Comparison of ENCODE assay signal across 8 mouse cellular contexts in genomic region chr2:118896914-118897291, GRCm38 (mm10). TPM values are rescaled to one million over a fixed set of nuclear protein-coding genes. Genes with fewer than 3 reads are reported as not detected.
DNase-seq lines count a peak whose midpoint lies in the region; ATAC-seq and TF ChIP-seq lines count a peak whose summit lies in the region.

No protein-coding gene starts in this region.

- ATAC-seq in kidney, embryonic 14.5 days (ENCODE audit: low FRiP score, low TSS enrichment): no peak
- no peak for ATAC-seq in heart, postnatal 0 days (ENCODE audit: insufficient read depth, low read depth)

- H3K9ac ChIP-seq in kidney, embryonic 14.5 days (ENCODE audit: low read depth, low read length): no peak overlapping the region
- H3K9ac ChIP-seq in heart, postnatal 0 days (replicated peaks; ENCODE audit: low read depth, low read length): peak overlapping the region; percentile 15; the same call in 1 of the 2 replicates

- no peak overlapping the region for H3K27ac ChIP-seq in kidney, embryonic 14.5 days (ENCODE audit: low read depth, low read length)
- H3K27ac ChIP-seq in heart, postnatal 0 days (ENCODE audit: low read depth): no peak overlapping the region
- H3K27ac ChIP-seq in macrophage: no peak overlapping the region

- under 1% methylated on average over 13 of the region's 13 CpGs for WGBS in kidney, embryonic 14.5 days
- 1% methylated on average over 13 of the region's 13 CpGs for WGBS in heart, postnatal 0 days
- 5% methylated on average over 13 of the region's 13 CpGs for WGBS in macrophage (ENCODE audit: missing documents)

- H3K4me3 ChIP-seq in kidney, embryonic 14.5 days (ENCODE audit: low read length): peak overlapping the region; percentile 48
- H3K4me3 ChIP-seq in heart, postnatal 0 days (ENCODE audit: low read depth, low read length): peak overlapping the region; percentile 60
- H3K4me3 ChIP-seq in macrophage (ENCODE audit: inconsistent target): peak overlapping the region; percentile 41

- no peaks in the 10 kb centered on the region for H3K79me2 ChIP-seq in macrophage (ENCODE audit: inconsistent target)

- peaks cover 21% of the 10 kb centered on the region for H3K4me1 ChIP-seq in kidney, embryonic 14.5 days (ENCODE audit: control insufficient read depth, insufficient read depth, low read length)
- H3K4me1 ChIP-seq in heart, postnatal 0 days (ENCODE audit: control insufficient read depth, insufficient read depth): peaks cover 17% of the 10 kb centered on the region

- TF ChIP-seq EP300 in heart, postnatal 0 days (IDR thresholded peaks at IDR 0.05; ENCODE audit: low read depth): no peak

- no peak for TF ChIP-seq CTCF in heart, postnatal 0 days (IDR thresholded peaks at IDR 0.05; ENCODE audit: low read depth)

- no peaks in the 10 kb centered on the region for H3K36me3 ChIP-seq in kidney, embryonic 14.5 days (ENCODE audit: control insufficient read depth, insufficient read depth, low read length)
- H3K36me3 ChIP-seq in heart, postnatal 0 days (replicated peaks; ENCODE audit: control insufficient read depth, insufficient read depth, low read length): no peaks in the 10 kb centered on the region
- no peaks in the 10 kb centered on the region for H3K36me3 ChIP-seq in macrophage (ENCODE audit: inconsistent target)

- no peaks in the 10 kb centered on the region for H3K9me3 ChIP-seq in kidney, embryonic 14.5 days (ENCODE audit: control insufficient read depth, low read length)
- H3K9me3 ChIP-seq in heart, postnatal 0 days (replicated peaks; ENCODE audit: control insufficient read depth, low read length): no peaks in the 10 kb centered on the region

- no peak for DNase-seq in kidney, postnatal 36 days
- DNase-seq in T-cell, adult 2 months (ENCODE audit: low spot score): peak; percentile 23
- DNase-seq in heart, postnatal 0 days (ENCODE audit: low spot score): no peak
- DNase-seq in adrenal gland, adult 8-10 months: no peak
- no peak for DNase-seq in kidney, adult 11 months
- DNase-seq in right cerebral cortex, postnatal 25 days: no peak

- peak overlapping the region; percentile 88 for H3K4me2 ChIP-seq in kidney, embryonic 14.5 days (replicated peaks; ENCODE audit: low read depth, low read length)
- peak overlapping the region; percentile 92 for H3K4me2 ChIP-seq in heart, postnatal 0 days (ENCODE audit: low read depth, low read length)

- H3K27me3 ChIP-seq in kidney, embryonic 14.5 days (ENCODE audit: control insufficient read depth, insufficient read depth, low read length): peaks cover 73% of the 10 kb centered on the region
- peaks cover 71% of the 10 kb centered on the region for H3K27me3 ChIP-seq in heart, postnatal 0 days (ENCODE audit: control insufficient read depth, insufficient read depth, low read length)

RNA-seq across cellular contexts. Expression of gene Bahd1, which starts 3.3 kb away (rescaled TPM):
- polyA plus RNA-seq in kidney, embryonic 14.5 days (2014; fragmentation: Nextera tagmentation; extraction: Ambion mirVana): 1.2 and 2.3 TPM in 2 replicates
- total RNA-seq in heart, postnatal 0 days (2014; rRNA removed; ENCODE audit: low replicate concordance): 9.4 and 11.7 TPM in 2 replicates
- 1.6 and 1.9 TPM in 2 replicates for polyA plus RNA-seq in heart, postnatal 0 days (2015; fragmentation: Nextera tagmentation; extraction: Ambion mirVana)
- 10 to 100 TPM in 25 of 26 experiments, 1 to 10 TPM in 1; 8.2 to 57.9 (median 25.1) TPM for total RNA-seq in macrophage (2018; cell fraction: chromatin; rRNA removed)
- total RNA-seq in macrophage (2018; cell fraction: cytosol; rRNA removed): 10 to 100 TPM; 26.9 to 67.1 (median 40.2) TPM
- total RNA-seq in macrophage (2018; cell fraction: nucleus; rRNA removed): 10 to 100 TPM; 16.1 to 56.5 (median 38.2) TPM
- 20.7 to 31.5 TPM (median 27.2 TPM) in 3 replicates for polyA plus RNA-seq in macrophage (2018)
- 10 to 100 TPM; 51.1 to 62.8 (median 59.2) TPM for total RNA-seq in adrenal gland, adult 8-10 months (2022)

RNA-seq across cellular contexts. Expression of gene Chst14, which starts 29.4 kb away (rescaled TPM):
- 27.1 and 31.8 TPM in 2 replicates for polyA plus RNA-seq in kidney, embryonic 14.5 days (2014; fragmentation: Nextera tagmentation; extraction: Ambion mirVana)
- 10.8 and 15.3 TPM in 2 replicates for total RNA-seq in heart, postnatal 0 days (2014; rRNA removed; ENCODE audit: low replicate concordance)
- 12.8 and 14.3 TPM in 2 replicates for polyA plus RNA-seq in heart, postnatal 0 days (2015; fragmentation: Nextera tagmentation; extraction: Ambion mirVana)
- total RNA-seq in macrophage (2018; cell fraction: chromatin; rRNA removed): 10 to 100 TPM in 7 of 26 experiments, 1 to 10 TPM in 18, under 1 TPM in 1; 0.95 to 17.3 (median 4.4) TPM
- 10 to 100 TPM; 14.7 to 54.2 (median 30.2) TPM for total RNA-seq in macrophage (2018; cell fraction: cytosol; rRNA removed)
- total RNA-seq in macrophage (2018; cell fraction: nucleus; rRNA removed): 10 to 100 TPM in 25 of 26 experiments, 1 to 10 TPM in 1; 8.6 to 58.0 (median 32.0) TPM
- 17.8 to 32.1 TPM (median 29.0 TPM) in 3 replicates for polyA plus RNA-seq in macrophage (2018)
- total RNA-seq in adrenal gland, adult 8-10 months (2022): 10 to 100 TPM; 13.5 to 19.7 (median 16.7) TPM

RNA-seq across cellular contexts. Expression of gene Ivd, which starts 35.1 kb away (rescaled TPM):
- polyA plus RNA-seq in kidney, embryonic 14.5 days (2014; fragmentation: Nextera tagmentation; extraction: Ambion mirVana): 55.8 and 63.1 TPM in 2 replicates
- total RNA-seq in heart, postnatal 0 days (2014; rRNA removed; ENCODE audit: low replicate concordance): 154 and 163 TPM in 2 replicates
- polyA plus RNA-seq in heart, postnatal 0 days (2015; fragmentation: Nextera tagmentation; extraction: Ambion mirVana): 84.2 and 92.2 TPM in 2 replicates
- total RNA-seq in macrophage (2018; cell fraction: chromatin; rRNA removed): 100 to 1,000 TPM in 14 of 26 experiments, 10 to 100 TPM in 12; 18.1 to 199 (median 101) TPM
- 10 to 100 TPM; 11.7 to 22.6 (median 17.4) TPM for total RNA-seq in macrophage (2018; cell fraction: cytosol; rRNA removed)
- total RNA-seq in macrophage (2018; cell fraction: nucleus; rRNA removed): 100 to 1,000 TPM in 1 of 26 experiments, 10 to 100 TPM in 24, 1 to 10 TPM in 1; 8.3 to 104 (median 47.5) TPM
- 20.1 to 26.7 TPM (median 23.1 TPM) in 3 replicates for polyA plus RNA-seq in macrophage (2018)
- 100 to 1,000 TPM; 250 to 438 (median 309) TPM for total RNA-seq in adrenal gland, adult 8-10 months (2022)
